Mouse (Mus musculus) erythroblast, embryonic 14.5 days (primary cell): ENCODE measurements around the gene Tcp10a.
"Not testable (repeated sequence)": the region's sequence is repeated elsewhere in the genome, so short reads cannot be mapped to it uniquely, and the experiment has no call there.

Experiments
- GATA1 ChIP-seq: IDR thresholded peaks from 2 replicates; pipeline ENCODE4 v1.6.1; 2012; ENCODE audit warnings: low read length, inconsistent platforms, mixed read lengths
- TAL1 ChIP-seq: IDR thresholded peaks from 3 replicates; pipeline ENCODE4 v1.6.1; 2012; ENCODE audit warnings: low read length, inconsistent platforms, mixed read lengths

- not testable (repeated sequence) for TF ChIP-seq GATA1, TAL1
These were observed 45.0 kb downstream of the Tcp10a start for GRCm38 (mm10) chr17:7369401-7369800.
